Mouse (Mus musculus) Patski (cell line): ENCODE data around the gene Samd4. TPM values are rescaled to one million over a fixed set of nuclear protein-coding genes. Genes with fewer than 3 reads are reported as not detected.

Source experiments
- ATAC-seq: fragments of 100-300 bp; one replicate; pipeline ENCODE4 v1.8.0; 2021
- CTCF ChIA-PET: fragments of 350-600 bp; sonication (Branson Sonifier 250); formaldehyde crosslinking; loops from one replicate; lab custom pipeline; 2022; ENCODE audit warnings: inconsistent platforms; lab: Charles Lee
- POLR2A ChIA-PET: fragments of 350-600 bp; sonication (Branson Sonifier 250); formaldehyde crosslinking; loops from one replicate; lab custom pipeline; 2022; ENCODE audit warnings: antibody characterized with exemption, inconsistent platforms; lab: Charles Lee
- DNase-seq: peaks from one replicate; pipeline ENCODE4 v3.0.0-alpha.2; 2011; ENCODE audit warnings: low read depth, low spot score
- H3K27me3 ChIP-seq: fragments of 371-371 bp; one replicate; pipeline ENCODE4 v1.5.1; 2021
- CTCF ChIP-seq: fragments of 100-300 bp; IDR thresholded peaks from one replicate; pipeline ENCODE4 v1.5.1; 2021
- in situ Hi-C: fragments of 300-500 bp; cut with MboI; formaldehyde crosslinking; loops from 3 replicates; pipeline ENCODE4 v1.11.1; 2018; ENCODE audit warnings: low pct_unique_long_range_greater_than_20kb, mixed read lengths
- polyA plus RNA-seq: library from polyadenylated mRNA; unstranded; gene quantifications from one replicate; pipeline ENCODE4 v1.2.3, GENCODE M21; 2021

Samd4 gene
- polyA plus RNA-seq, 1 experiment from 2014 or later = 27.8 TPM

GRCm38 (mm10) chr14:46947644-46948043 lies 65.0 kb downstream of the Samd4 start:
- ChIA-PET CTCF (no interaction called here), POLR2A (no interaction called here)
- H3K27me3 ChIP-seq = no peaks in the 10 kb centered on the region
- ATAC-seq (no peak), DNase-seq (no peak)
- no peak for TF ChIP-seq CTCF
- in situ Hi-C loops = no loop called here

GRCm38 (mm10) chr14:46950527-46951384 lies 68.1 kb downstream of the Samd4 start:
- ATAC-seq (no peak), DNase-seq (no peak)
- in situ Hi-C loops = no loop called here
- TF ChIP-seq CTCF = no peak
- no peaks in the 10 kb centered on the region for H3K27me3 ChIP-seq
- POLR2A ChIA-PET = no interaction called here
- CTCF ChIA-PET = interaction anchor here (0.9 kb wide), 1 partner anchor 9 kb away, joined by 3 read pairs; no protein-coding TSS in a partner anchor

- no peak for TF ChIP-seq CTCF
- in situ Hi-C loops = no loop called here
- no peak for ATAC-seq
- DNase-seq = no peak
- POLR2A ChIA-PET = no interaction called here
- H3K27me3 ChIP-seq = no peaks in the 10 kb centered on the region
- CTCF ChIA-PET = no interaction called here
Measured at GRCm38 (mm10) chr14:46952264-46952663, 69.6 kb downstream of the Samd4 start.

- ChIA-PET POLR2A (no interaction called here), CTCF (no interaction called here)
- TF ChIP-seq CTCF = no peak
- no peaks in the 10 kb centered on the region for H3K27me3 ChIP-seq
- in situ Hi-C loops = no loop called here
- DNase-seq (no peak), ATAC-seq (no peak)
Measured at GRCm38 (mm10) chr14:46955109-46955508, 72.5 kb downstream of the Samd4 start.

- ATAC-seq (peak; percentile 93), DNase-seq (peak; percentile 84)
- no peak for TF ChIP-seq CTCF
- no peaks in the 10 kb centered on the region for H3K27me3 ChIP-seq
- in situ Hi-C loops = no loop called here
- ChIA-PET POLR2A (no interaction called here), CTCF (interaction anchor here (1.0 kb wide), 1 partner anchor 74 kb away, joined by 3 read pairs; no protein-coding TSS in a partner anchor)
Measured at GRCm38 (mm10) chr14:46955574-46956043, 73.0 kb downstream of the Samd4 start.

- DNase-seq = no peak
- ATAC-seq = no peak
- CTCF ChIA-PET = interaction anchor here (1.0 to 1.7 kb wide), 2 partner anchors 75 to 102 kb away, joined by 3 read pairs; no protein-coding TSS in a partner anchor
Measured at GRCm38 (mm10) chr14:46956121-46956520, 73.5 kb downstream of the Samd4 start.

GRCm38 (mm10) chr14:46959166-46959721 lies 76.6 kb downstream of the Samd4 start:
- DNase-seq (no peak), ATAC-seq (no peak)
- ChIA-PET POLR2A (no interaction called here), CTCF (interaction anchor here (1.0 kb wide), 1 partner anchor 12 kb away, joined by 3 read pairs; no protein-coding TSS in a partner anchor)
- no peak for TF ChIP-seq CTCF
- in situ Hi-C loops = no loop called here
- no peaks in the 10 kb centered on the region for H3K27me3 ChIP-seq

More at GRCm38 (mm10) chr14:46956121-46956520, 73.5 kb downstream of the Samd4 start:
- in situ Hi-C loops = no loop called here
- no peak for TF ChIP-seq CTCF
- no peaks in the 10 kb centered on the region for H3K27me3 ChIP-seq
- POLR2A ChIA-PET = no interaction called here

- in situ Hi-C loops = no loop called here
- ATAC-seq = no peak
Measured at GRCm38 (mm10) chr14:46959831-46960230, 77.2 kb downstream of the Samd4 start.

GRCm38 (mm10) chr14:46962832-46963231 lies 80.2 kb downstream of the Samd4 start:
- H3K27me3 ChIP-seq = no peaks in the 10 kb centered on the region
- no peak for TF ChIP-seq CTCF
- ChIA-PET POLR2A (interaction anchor here (1.4 kb wide), 1 partner anchor 79 kb away, joined by 5 read pairs; no protein-coding TSS in a partner anchor), CTCF (interaction anchor here (1.7 kb wide), 1 partner anchor 124 kb away, joined by 4 read pairs; no protein-coding TSS in a partner anchor)
- in situ Hi-C loops = no loop called here
- DNase-seq (no peak), ATAC-seq (no peak)

More at GRCm38 (mm10) chr14:46959831-46960230, 77.2 kb downstream of the Samd4 start:
- CTCF ChIA-PET = interaction anchor here (1.0 kb wide), 1 partner anchor 11 kb away, joined by 3 read pairs; no protein-coding TSS in a partner anchor
- no peaks in the 10 kb centered on the region for H3K27me3 ChIP-seq
- no peak for DNase-seq
- no peak for TF ChIP-seq CTCF
- POLR2A ChIA-PET = no interaction called here

GRCm38 (mm10) chr14:46964074-46964872 lies 81.6 kb downstream of the Samd4 start:
- in situ Hi-C loops = no loop called here
- DNase-seq = no peak
- POLR2A ChIA-PET = no interaction called here
- CTCF ChIA-PET = interaction anchor here (0.7 kb wide), 1 partner anchor 20 kb away, joined by 3 read pairs; no protein-coding TSS in a partner anchor
- no peaks in the 10 kb centered on the region for H3K27me3 ChIP-seq
- no peak for ATAC-seq
- TF ChIP-seq CTCF = no peak
